Mouse (Mus musculus): ENCODE data around the gene Scamp5.
A peak's percentile ranks its signal among the peaks of the same experiment; 100 is the strongest.

- TF ChIP-seq CTCF (IDR thresholded peaks at IDR 0.05; ENCODE audit: borderline replicate concordance, control insufficient read depth, extremely low read depth, insufficient read depth, low read length, poor library complexity) (0 out of 2 replicates have a peak, but pooled peaks have one; percentile 21), POLR2A (IDR thresholded peaks at IDR 0.05; ENCODE audit: control insufficient read depth, extremely low read depth, insufficient read depth, low read length, poor library complexity) (no peak)
These were observed at the start of gene Scamp5 for GRCm38 (mm10) chr9:57467896-57468549.

Data from thymus, adult 2 months (tissue).